Mouse (Mus musculus): Measurements from ENCODE around the gene 2310061I04Rik.

The 2310061I04Rik gene

DNA sequence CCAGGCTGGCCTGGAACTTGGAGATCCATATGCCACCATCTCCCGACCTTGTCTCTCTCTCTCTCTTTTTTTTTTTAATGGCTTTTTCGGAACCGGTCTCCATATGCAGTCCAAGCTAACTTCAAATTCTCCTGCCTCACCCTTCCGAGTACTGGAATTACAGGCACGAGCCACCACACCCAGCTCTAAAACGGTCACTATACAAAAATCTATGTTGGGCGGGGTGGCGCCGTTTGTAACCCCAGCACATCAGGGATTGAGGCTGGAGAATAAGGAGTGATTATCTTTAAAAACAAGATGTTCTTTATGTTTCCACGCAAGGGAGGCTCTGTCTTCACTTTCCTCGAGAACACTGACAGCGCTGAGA, 36.4 kb downstream of the 2310061I04Rik start:
- in situ Hi-C loops (cut with MboI; ENCODE audit: low pct_unique_long_range_greater_than_20kb in 1 of 2, low sequenced_read_pairs in 2 of 2, unreplicated experiment in 1 of 2) = no loop called here

DNA sequence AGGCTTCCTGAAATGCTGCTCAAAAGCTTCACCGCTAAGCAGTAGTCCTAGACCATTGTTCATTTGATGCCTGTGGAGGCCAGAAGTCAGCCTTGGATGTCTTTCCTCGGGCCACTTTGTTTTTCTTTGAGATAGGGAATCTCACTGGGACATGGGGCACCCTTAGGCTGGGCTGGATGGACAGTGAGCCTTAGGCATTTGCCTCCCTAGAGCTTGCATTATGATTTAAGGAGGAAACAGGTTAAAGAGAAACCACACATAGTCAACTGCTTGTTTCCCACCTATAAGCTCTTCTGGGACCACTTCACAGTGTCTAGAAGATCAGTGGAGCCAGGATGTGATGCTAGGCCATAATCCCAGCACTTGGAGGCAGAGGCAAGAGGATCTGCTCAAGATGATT, 37.4 kb downstream of the 2310061I04Rik start:
- in situ Hi-C loops (cut with MboI; ENCODE audit: low pct_unique_long_range_greater_than_20kb in 1 of 2, low sequenced_read_pairs in 2 of 2, unreplicated experiment in 1 of 2) = no loop called here

DNA sequence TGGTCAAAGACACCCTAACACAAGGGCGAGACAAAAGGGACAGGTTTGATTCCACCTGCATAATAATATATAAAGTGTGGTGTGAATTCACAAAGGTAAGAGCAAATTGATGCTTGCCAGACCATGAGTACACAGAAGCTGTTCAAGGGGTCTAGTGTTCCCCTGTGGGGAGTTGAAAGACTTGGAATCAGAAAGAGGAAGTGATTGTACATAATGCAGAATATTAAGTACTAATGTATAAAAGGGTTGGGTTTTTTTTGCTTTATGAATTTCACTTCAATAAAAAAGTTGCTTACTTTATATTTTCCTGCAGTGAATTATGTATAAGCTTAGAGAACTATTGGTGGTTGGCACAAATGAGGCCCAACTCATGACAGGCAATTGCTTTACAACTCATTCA, 37.9 kb downstream of the 2310061I04Rik start:
- in situ Hi-C loops (cut with MboI; ENCODE audit: low pct_unique_long_range_greater_than_20kb in 1 of 2, low sequenced_read_pairs in 2 of 2, unreplicated experiment in 1 of 2) = no loop called here

DNA sequence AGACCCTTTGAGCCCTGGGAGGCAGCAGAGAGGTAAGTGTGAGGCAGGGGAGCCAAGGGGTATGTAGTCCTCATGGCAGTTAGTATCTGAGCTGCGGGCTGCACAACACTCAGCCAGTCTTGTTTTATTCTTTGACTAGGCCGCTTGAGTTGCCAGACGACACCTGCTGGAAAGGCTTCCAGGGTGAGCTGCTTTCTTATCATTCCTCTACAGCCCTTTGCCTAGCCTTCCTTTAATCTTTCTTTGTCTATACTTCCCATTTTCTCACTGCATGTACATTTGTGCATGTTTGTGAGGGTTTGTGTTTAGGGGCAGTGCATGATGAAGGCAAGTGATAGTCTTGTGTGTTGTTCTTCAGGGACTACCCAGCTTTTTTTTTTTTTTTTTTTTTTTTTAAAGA, 46.3 kb downstream of the 2310061I04Rik start:
- in situ Hi-C loops (cut with MboI; ENCODE audit: low pct_unique_long_range_greater_than_20kb in 1 of 2, low sequenced_read_pairs in 2 of 2, unreplicated experiment in 1 of 2) = no loop called here

DNA sequence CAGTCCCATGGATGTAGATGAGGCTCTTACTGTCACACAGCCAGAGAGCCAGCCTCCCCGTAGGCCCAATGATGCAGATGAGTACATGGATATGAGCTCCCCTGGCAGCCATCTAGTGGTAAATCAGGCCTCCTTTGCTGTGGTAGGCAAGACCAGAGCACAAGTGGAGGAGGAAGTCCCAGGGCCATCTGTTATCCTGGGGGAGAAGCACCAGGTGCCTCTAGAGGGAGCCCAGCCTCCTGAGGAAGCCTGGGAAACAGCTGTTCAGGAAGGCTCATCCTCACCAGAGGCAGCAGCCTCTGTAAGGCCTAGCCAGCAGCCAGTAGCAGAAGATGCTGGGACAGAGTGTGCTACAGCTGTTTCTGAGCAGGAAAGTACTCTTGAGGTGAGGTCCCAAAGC, 49.1 kb downstream of the 2310061I04Rik start:
- in situ Hi-C loops (cut with MboI; ENCODE audit: low pct_unique_long_range_greater_than_20kb in 1 of 2, low sequenced_read_pairs in 2 of 2, unreplicated experiment in 1 of 2) = no loop called here

DNA sequence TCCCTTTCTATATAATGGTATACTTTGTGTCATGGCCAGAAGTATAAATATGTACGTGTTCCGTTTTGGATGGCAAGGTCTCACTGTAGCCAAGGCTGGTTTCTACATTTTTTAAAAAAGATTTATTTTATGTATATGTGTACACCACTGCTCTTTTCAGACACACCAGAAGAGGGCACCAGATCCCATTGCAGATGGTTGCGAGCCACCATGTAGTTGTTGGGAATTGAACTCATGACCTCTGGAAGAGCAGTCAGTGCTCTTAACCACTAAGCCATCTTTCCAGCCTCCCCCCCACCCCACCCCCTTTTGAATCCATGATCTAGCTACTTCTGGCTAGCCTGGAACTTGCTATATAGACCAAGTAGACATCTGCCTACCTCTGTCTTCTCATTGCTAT, 53.7 kb downstream of the 2310061I04Rik start:
- in situ Hi-C loops (cut with MboI; ENCODE audit: low pct_unique_long_range_greater_than_20kb in 1 of 2, low sequenced_read_pairs in 2 of 2, unreplicated experiment in 1 of 2) = no loop called here

Measured in mouse embryonic stem cell (cell line).